Mouse (Mus musculus) kidney, postnatal 0 days (tissue): Measurements from ENCODE around the gene Gm10837. TPM values are rescaled to one million over a fixed set of nuclear protein-coding genes. Genes with fewer than 3 reads are reported as not detected.
A peak's percentile ranks its signal among the peaks of the same experiment; 100 is the strongest.

Experiments
- ATAC-seq: fragments of 200-750 bp; cut with Nextera tagmentation; replicated peaks from 2 replicates; pipeline ENCODE4 v1.8.0; 2017; ENCODE audit warnings: low read depth, moderate number of reproducible peaks, moderate TSS enrichment, moderate library complexity; ENCODE audit not compliant: low FRiP score
- DNase-seq: peaks from one replicate; pipeline ENCODE4 v3.0.0-alpha.2; 2016; ENCODE audit warnings: low spot score
- H3K27ac ChIP-seq: fragments of 300-500 bp; sonication (generic); 2 replicates; pipeline ENCODE4 v1.5.1; 2014; ENCODE audit warnings: mild to moderate bottlenecking
- H3K27me3 ChIP-seq: fragments of 300-500 bp; sonication (generic); 2 replicates; pipeline ENCODE4 v1.6.1; 2014; ENCODE audit warnings: low read length, mixed read lengths; ENCODE audit not compliant: insufficient read depth
- H3K36me3 ChIP-seq: fragments of 300-500 bp; sonication (generic); 2 replicates; pipeline ENCODE4 v1.6.1; 2014; ENCODE audit warnings: low read length, mixed read lengths; ENCODE audit not compliant: insufficient read depth
- H3K4me1 ChIP-seq: fragments of 300-500 bp; sonication (generic); replicated peaks from 2 replicates; pipeline ENCODE4 v1.6.1; 2014; ENCODE audit warnings: antibody characterized with exemption, low read length, mixed read lengths; ENCODE audit not compliant: insufficient read depth
- H3K4me2 ChIP-seq: fragments of 300-500 bp; sonication (generic); 2 replicates; pipeline ENCODE4 v1.6.1; 2014; ENCODE audit warnings: mild to moderate bottlenecking, low read length, moderate library complexity, mixed read lengths
- H3K4me3 ChIP-seq: fragments of 300-500 bp; sonication (generic); replicated peaks from 2 replicates; pipeline ENCODE4 v1.5.1; 2014; ENCODE audit warnings: low read depth, low read length
- H3K9ac ChIP-seq: fragments of 300-500 bp; sonication (generic); 2 replicates; pipeline ENCODE4 v1.6.1; 2014; ENCODE audit warnings: low read depth, low read length
- H3K9me3 ChIP-seq: fragments of 300-500 bp; sonication (generic); replicated peaks from 2 replicates; pipeline ENCODE4 v1.6.1; 2016; ENCODE audit warnings: low read length, inconsistent platforms, mixed read lengths
- CTCF ChIP-seq: IDR thresholded peaks from 2 replicates; pipeline ENCODE4 v1.5.1; 2016; ENCODE audit warnings: antibody characterized with exemption, low read depth, mild to moderate bottlenecking, moderate library complexity
- WGBS: fragments of 180-500 bp; shearing (Covaris S2); extraction: QIAGEN DNeasy Blood & Tissue Kit; methylation state at CpG from one replicate; pipeline ENCODE4 v1.1.7; 2014; 5-methylcytosine and 5-hydroxymethylcytosine counted together
- polyA plus RNA-seq: library from polyadenylated mRNA; unstranded; fragments of >200 nt; fragmentation: Nextera tagmentation; extraction: Ambion mirVana; gene quantifications from 2 replicates; pipeline ENCODE4 v1.2.1, GENCODE M21; 2015

Gene Gm10837
- polyA plus RNA-seq, 1 experiment from 2014 or later = not detected

- ATAC-seq (0 out of 2 replicates have a peak, but pooled peaks have one; percentile 29), DNase-seq (no peak)
- Histone ChIP-seq H3K36me3 (no peaks in the 10 kb centered on the region), H3K27ac (no peak within 1 kb of the TSS), H3K4me3 (peak within 1 kb of the TSS; percentile 40), H3K4me2 (peak within 1 kb of the TSS; percentile 80), H3K4me1 (peaks cover 18% of the 10 kb centered on the region), H3K9me3 (no peaks in the 10 kb centered on the region), H3K27me3 (peaks cover 88% of the 10 kb centered on the region), H3K9ac (no peak within 1 kb of the TSS)
- under 1% methylated on average over 56 of the region's 62 CpGs for WGBS
- TF ChIP-seq CTCF = no peak
Observed at GRCm38 (mm10) chr14:122464763-122465741, 25.3 kb upstream of the Gm10837 start, which contains the start of gene Zic5. Gene Zic5 (minus strand): TSS chr14:122465677.

GRCm38 (mm10) chr14:122465931-122466490, 24.4 kb upstream of the Gm10837 start:
- peaks cover 93% of the 10 kb centered on the region for H3K27me3 ChIP-seq
- 18% methylated on average over 13 of the region's 13 CpGs for WGBS
- H3K27ac ChIP-seq = no peak overlapping the region
- TF ChIP-seq CTCF = no peak
- no peak for ATAC-seq
- H3K4me2 ChIP-seq = no peak overlapping the region
- H3K4me1 ChIP-seq = peaks cover 18% of the 10 kb centered on the region
- DNase-seq = no peak
- H3K4me3 ChIP-seq = no peak overlapping the region
- H3K9me3 ChIP-seq = no peaks in the 10 kb centered on the region
- H3K9ac ChIP-seq = no peak overlapping the region
- H3K36me3 ChIP-seq = no peaks in the 10 kb centered on the region

- H3K4me2 ChIP-seq = no peak overlapping the region
- DNase-seq (no peak), ATAC-seq (no peak)
- TF ChIP-seq CTCF = no peak
- H3K27me3 ChIP-seq = peaks cover 97% of the 10 kb centered on the region
- H3K4me1 ChIP-seq = peaks cover 18% of the 10 kb centered on the region
- no peak overlapping the region for H3K27ac ChIP-seq
- H3K4me3 ChIP-seq = no peak overlapping the region
- WGBS = 42% methylated on average over 7 of the region's 7 CpGs
- no peaks in the 10 kb centered on the region for H3K9me3 ChIP-seq
- no peak overlapping the region for H3K9ac ChIP-seq
- H3K36me3 ChIP-seq = no peaks in the 10 kb centered on the region
Observed at GRCm38 (mm10) chr14:122466756-122467362, 23.5 kb upstream of the Gm10837 start.

- no peak for ATAC-seq
- Histone ChIP-seq H3K4me2 (no peak overlapping the region), H3K4me1 (peaks cover 18% of the 10 kb centered on the region), H3K36me3 (no peaks in the 10 kb centered on the region), H3K27me3 (peaks cover 99% of the 10 kb centered on the region), H3K27ac (no peak overlapping the region), H3K9me3 (no peaks in the 10 kb centered on the region), H3K9ac (no peak overlapping the region), H3K4me3 (no peak overlapping the region)
- WGBS = 3% methylated on average over 23 of the region's 23 CpGs
- TF ChIP-seq CTCF = no peak
- no peak for DNase-seq
Observed at GRCm38 (mm10) chr14:122467926-122468841, 22.2 kb upstream of the Gm10837 start.

GRCm38 (mm10) chr14:122468971-122469755, 21.2 kb upstream of the Gm10837 start:
- H3K9ac ChIP-seq = no peak overlapping the region
- peaks cover 99% of the 10 kb centered on the region for H3K27me3 ChIP-seq
- no peak overlapping the region for H3K4me3 ChIP-seq
- DNase-seq (no peak), ATAC-seq (no peak)
- peaks cover 13% of the 10 kb centered on the region for H3K4me1 ChIP-seq
- H3K4me2 ChIP-seq = no peak overlapping the region
- no peak for TF ChIP-seq CTCF
- 3% methylated on average over 28 of the region's 28 CpGs for WGBS
- H3K36me3 ChIP-seq = no peaks in the 10 kb centered on the region
- H3K9me3 ChIP-seq = no peaks in the 10 kb centered on the region
- H3K27ac ChIP-seq = no peak overlapping the region
